In genomic region chr7:113369620-113370340, GRCm38 (mm10) we compare ENCODE assay signal across 8 mouse cellular contexts. TPM values are rescaled to one million over a fixed set of nuclear protein-coding genes. Genes with fewer than 3 reads are reported as not detected.
A peak's percentile ranks its signal among the peaks of the same experiment; 100 is the strongest.
DNase-seq lines count a peak whose midpoint lies in the region; ATAC-seq lines count a peak whose summit lies in the region.

No protein-coding gene starts in this region.

- under 1% methylated on average over 44 of the region's 44 CpGs for WGBS in intestine, embryonic 15.5 days
- under 1% methylated on average over 44 of the region's 44 CpGs for WGBS in limb, embryonic 12.5 days
- WGBS in midbrain, embryonic 13.5 days = under 1% methylated on average over 44 of the region's 44 CpGs

- no peaks in the 10 kb centered on the region for H3K9me3 ChIP-seq in intestine, embryonic 15.5 days
- no peaks in the 10 kb centered on the region for H3K9me3 ChIP-seq in limb, embryonic 12.5 days
- no peaks in the 10 kb centered on the region for H3K9me3 ChIP-seq in midbrain, embryonic 13.5 days

- peak; percentile 87 for ATAC-seq in intestine, embryonic 15.5 days
- peak; percentile 66 for ATAC-seq in limb, embryonic 12.5 days (ENCODE audit: insufficient number of reproducible peaks, insufficient read depth, low FRiP score, low TSS enrichment, low read depth)
- ATAC-seq in midbrain, embryonic 13.5 days = peak; percentile 77; the same call in 1 of the 2 replicates

- H3K4me3 ChIP-seq in intestine, embryonic 15.5 days (replicated peaks) = peak overlapping the region; percentile 92
- peak overlapping the region; percentile 89 for H3K4me3 ChIP-seq in limb, embryonic 12.5 days (replicated peaks)
- H3K4me3 ChIP-seq in midbrain, embryonic 13.5 days (replicated peaks) = peak overlapping the region; percentile 92

- H3K9ac ChIP-seq in intestine, embryonic 15.5 days = peak overlapping the region; percentile 75
- H3K9ac ChIP-seq in limb, embryonic 12.5 days (replicated peaks) = peak overlapping the region; percentile 81
- H3K9ac ChIP-seq in midbrain, embryonic 13.5 days (replicated peaks) = peak overlapping the region; percentile 96

- no peaks in the 10 kb centered on the region for H3K36me3 ChIP-seq in intestine, embryonic 15.5 days
- H3K36me3 ChIP-seq in limb, embryonic 12.5 days = no peaks in the 10 kb centered on the region
- H3K36me3 ChIP-seq in midbrain, embryonic 13.5 days = 0 out of 2 replicates have a peak, but pooled peaks cover 3% of the 10 kb centered on the region

- intact Hi-C loops in gastrocnemius, postnatal 14 days (cut with DNase I; ENCODE audit: low total_unique reads) = loop anchor here (10.0 kb wide), 1 partner anchor 655 kb away; no protein-coding TSS in a partner anchor

- peak overlapping the region; percentile 90 for H3K4me2 ChIP-seq in intestine, embryonic 15.5 days (replicated peaks)
- H3K4me2 ChIP-seq in limb, embryonic 12.5 days = peak overlapping the region; percentile 81
- H3K4me2 ChIP-seq in midbrain, embryonic 13.5 days (replicated peaks) = peak overlapping the region; percentile 65

- H3K4me1 ChIP-seq in intestine, embryonic 15.5 days (replicated peaks) = 0 out of 2 replicates have a peak, but pooled peaks cover 2% of the 10 kb centered on the region
- peaks cover 6% of the 10 kb centered on the region; the same call in 1 of the 2 replicates for H3K4me1 ChIP-seq in limb, embryonic 12.5 days (replicated peaks)
- H3K4me1 ChIP-seq in midbrain, embryonic 13.5 days (replicated peaks) = peaks cover 28% of the 10 kb centered on the region

- DNase-seq in cerebellum, adult 8-10 months = peak; percentile 66
- no peak for DNase-seq in cerebellum, adult 11-12 months
- peak; percentile 83 for DNase-seq in embryo, embryonic 10.5 days (ENCODE audit: low spot score)
- DNase-seq in gastrocnemius, postnatal 14 days = peak; percentile 75
- peak; percentile 84 to 91 for DNase-seq in spleen, postnatal 4 days (ENCODE audit: low spot score in 2 of 2)

- no peaks in the 10 kb centered on the region for H3K27me3 ChIP-seq in intestine, embryonic 15.5 days (replicated peaks)
- H3K27me3 ChIP-seq in limb, embryonic 12.5 days = peaks cover 3% of the 10 kb centered on the region; the same call in 1 of the 2 replicates
- no peaks in the 10 kb centered on the region; the same call in 1 of the 2 replicates for H3K27me3 ChIP-seq in midbrain, embryonic 13.5 days

- peak overlapping the region; percentile 82 for H3K27ac ChIP-seq in intestine, embryonic 15.5 days
- peak overlapping the region; percentile 89 for H3K27ac ChIP-seq in limb, embryonic 12.5 days
- peak overlapping the region; percentile 91 for H3K27ac ChIP-seq in midbrain, embryonic 13.5 days

RNA-seq across cellular contexts. Expression of gene Btbd10, which starts 0.6 kb away (rescaled TPM):
- 1 to 10 TPM; 5.9 to 8.3 TPM for total RNA-seq in gastrocnemius, postnatal 14 days (2021)
- 15.7 and 17.0 TPM in 2 replicates for polyA plus RNA-seq in intestine, embryonic 15.5 days (2015; fragmentation: Nextera tagmentation; extraction: Ambion mirVana)
- polyA plus RNA-seq in limb, embryonic 12.5 days (2016; fragmentation: Nextera tagmentation; extraction: Ambion mirVana) = 26.2 and 28.3 TPM in 2 replicates
- 55.8 and 61.4 TPM in 2 replicates for polyA plus RNA-seq in midbrain, embryonic 13.5 days (2015; fragmentation: Nextera tagmentation; extraction: Ambion mirVana)

RNA-seq across cellular contexts. Expression of gene Pth, which starts 18.6 kb away (rescaled TPM):
- total RNA-seq in gastrocnemius, postnatal 14 days (2021) = not detected
- not detected in 2 replicates for polyA plus RNA-seq in intestine, embryonic 15.5 days (2015; fragmentation: Nextera tagmentation; extraction: Ambion mirVana)
- not detected in 2 replicates for polyA plus RNA-seq in limb, embryonic 12.5 days (2016; fragmentation: Nextera tagmentation; extraction: Ambion mirVana)
- not detected in 2 replicates for polyA plus RNA-seq in midbrain, embryonic 13.5 days (2015; fragmentation: Nextera tagmentation; extraction: Ambion mirVana)
